Mouse (Mus musculus) spleen, adult 18-20 months (tissue): Measurements from ENCODE around the gene Zfp786.

Experiments
- DNase-seq, 2 experiments: peaks; one replicate each; pipeline ENCODE4 v3.0.0; 2022; ENCODE audit warnings: mixed read lengths in 2 of 2

Zfp786 gene

DNA sequence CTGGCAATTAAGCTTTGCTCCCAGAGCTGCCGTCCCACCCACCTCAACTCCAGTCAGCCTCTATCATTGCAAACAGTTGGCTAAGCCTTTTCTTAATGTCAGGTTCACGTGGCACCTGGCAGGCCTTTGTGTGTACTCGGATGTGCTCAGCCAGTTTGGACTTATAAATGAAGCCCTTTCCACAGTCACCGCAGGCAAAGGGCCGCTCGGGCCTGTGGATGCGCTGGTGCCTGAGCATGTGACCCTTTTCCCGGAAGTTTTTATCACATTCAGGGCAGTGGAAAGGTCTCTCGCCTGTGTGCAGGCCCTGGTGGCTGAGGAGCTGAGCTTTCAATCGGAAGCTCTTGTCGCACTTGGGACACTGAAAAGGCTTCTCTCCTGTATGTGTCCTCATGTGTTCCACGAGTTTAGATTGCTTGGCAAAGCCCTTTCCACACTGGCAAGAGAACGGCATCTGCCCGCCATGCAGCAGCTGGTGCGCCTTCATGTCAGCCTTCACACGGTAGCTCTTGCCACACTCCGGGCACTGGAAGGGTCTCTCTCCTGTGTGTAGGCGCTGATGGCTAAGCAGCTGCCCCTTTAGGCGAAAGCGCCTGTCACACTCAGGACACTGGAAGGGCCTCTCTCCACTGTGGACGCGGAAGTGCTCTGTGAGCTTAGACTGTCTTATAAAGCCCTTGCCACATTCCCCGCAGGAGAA, 10.9 kb downstream of the Zfp786 start:
- DNase-seq = no peak

GRCm38 (mm10) chr6:47818721-47819120, 11.9 kb downstream of the Zfp786 start:
- DNase-seq = no peak

DNA sequence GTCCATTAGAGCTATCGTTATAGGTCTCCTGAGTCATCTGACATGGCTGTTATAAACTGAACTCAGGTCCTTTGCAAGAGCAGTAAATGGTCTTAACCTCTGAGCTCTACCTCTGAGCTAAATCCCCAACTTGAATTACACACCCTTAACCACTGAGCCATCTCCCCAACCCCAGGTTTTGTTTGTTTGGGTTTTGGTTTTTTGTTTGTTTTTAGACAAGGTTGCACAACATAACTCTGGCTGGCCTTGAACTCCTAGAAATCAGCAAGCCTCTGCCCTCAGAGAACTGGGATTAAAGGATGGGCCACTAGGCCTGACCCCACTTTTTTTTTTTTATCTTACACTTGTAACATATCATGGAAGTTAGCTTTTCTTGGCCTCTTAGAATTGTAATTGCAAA, 14.5 kb downstream of the Zfp786 start:
- DNase-seq = no peak

- DNase-seq = peak; percentile 95 to 98
These were observed 17.3 kb downstream of the Zfp786 start, which contains the start of gene Pdia4 for GRCm38 (mm10) chr6:47813257-47813878. TSS of gene Pdia4 (minus strand) at chr6:47813430.

GRCm38 (mm10) chr6:47812271-47812915, 18.3 kb downstream of the Zfp786 start:
- no peak for DNase-seq

DNA sequence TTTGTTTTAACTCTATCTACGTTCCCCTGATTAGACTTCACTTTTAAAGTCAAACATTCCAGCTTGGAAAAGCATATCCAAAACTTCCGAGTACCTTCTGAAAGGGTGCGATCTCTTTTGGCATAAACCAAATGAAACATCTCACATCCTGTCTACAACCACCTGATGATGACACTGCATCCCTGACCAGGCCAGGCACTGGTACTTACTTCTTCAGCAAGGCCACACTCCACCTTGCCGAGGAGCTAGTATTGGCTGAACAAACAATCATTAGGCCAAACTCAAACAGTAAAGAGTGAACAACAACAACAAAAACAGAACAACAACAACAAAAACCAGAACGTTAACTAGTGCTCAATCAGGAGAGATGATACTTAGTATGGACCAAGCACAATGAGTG, 19.3 kb downstream of the Zfp786 start:
- no peak for DNase-seq

DNA sequence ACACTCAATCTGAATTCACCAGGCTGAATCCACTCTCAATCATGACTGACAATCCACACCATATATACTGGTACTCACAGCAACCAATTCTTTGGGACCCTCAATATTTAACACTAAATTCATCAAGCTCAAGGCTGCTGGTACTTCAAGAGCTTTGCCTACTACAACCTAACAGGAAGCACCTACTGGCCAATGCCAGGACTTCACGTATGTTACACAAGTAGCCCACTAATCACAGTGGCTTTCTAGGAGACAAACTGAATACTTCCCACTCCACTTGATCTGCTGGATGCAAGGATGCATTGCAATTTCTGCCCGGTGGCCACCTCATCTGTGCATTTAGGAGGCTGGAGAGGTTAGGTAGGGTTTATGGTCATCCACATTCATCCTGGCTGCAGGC, 20.5 kb downstream of the Zfp786 start:
- no peak for DNase-seq

DNA sequence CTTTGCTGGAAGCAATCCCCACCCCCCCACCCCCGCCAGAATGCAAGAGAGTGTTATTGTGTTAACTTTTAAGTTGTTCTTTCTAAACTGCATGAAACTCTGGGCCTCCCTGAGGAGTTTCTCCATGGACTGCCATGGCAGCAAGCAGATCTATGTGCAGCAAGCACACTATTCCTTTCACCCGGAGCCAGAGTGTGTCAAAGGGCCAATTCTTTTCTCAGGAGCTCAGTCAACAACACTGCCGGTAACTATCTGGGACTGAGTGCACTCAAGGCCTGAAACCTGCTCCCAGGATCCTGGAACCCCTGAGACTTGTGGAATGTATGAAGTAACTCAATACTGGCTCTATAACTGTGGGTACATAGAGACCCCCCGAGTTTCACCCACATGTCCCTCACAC, 21.6 kb downstream of the Zfp786 start:
- DNase-seq = no peak

- DNase-seq = no peak
These were observed 22.1 kb downstream of the Zfp786 start for GRCm38 (mm10) chr6:47808545-47808944.

- no peak for DNase-seq
These were observed 23.2 kb downstream of the Zfp786 start for GRCm38 (mm10) chr6:47807419-47807818.

DNA sequence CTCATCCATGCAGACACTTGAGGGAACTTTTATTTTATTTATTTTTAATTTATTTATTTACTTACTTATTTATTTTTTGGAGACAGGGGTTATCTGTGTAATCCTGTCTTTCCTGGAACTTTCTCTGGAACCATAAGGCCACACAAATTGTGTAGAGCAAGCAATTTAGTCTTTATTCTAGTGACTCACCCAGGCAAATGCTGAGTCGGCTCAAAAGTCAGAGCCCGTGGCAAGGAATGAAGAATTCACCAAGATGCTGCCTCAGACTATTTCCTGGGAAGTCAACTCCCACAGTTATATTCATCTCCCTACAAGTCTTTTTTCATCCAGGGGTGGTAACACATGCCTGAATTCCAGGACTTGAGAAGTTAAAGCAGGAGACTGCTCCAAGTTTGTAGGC, 25.1 kb downstream of the Zfp786 start:
- DNase-seq = no peak

DNA sequence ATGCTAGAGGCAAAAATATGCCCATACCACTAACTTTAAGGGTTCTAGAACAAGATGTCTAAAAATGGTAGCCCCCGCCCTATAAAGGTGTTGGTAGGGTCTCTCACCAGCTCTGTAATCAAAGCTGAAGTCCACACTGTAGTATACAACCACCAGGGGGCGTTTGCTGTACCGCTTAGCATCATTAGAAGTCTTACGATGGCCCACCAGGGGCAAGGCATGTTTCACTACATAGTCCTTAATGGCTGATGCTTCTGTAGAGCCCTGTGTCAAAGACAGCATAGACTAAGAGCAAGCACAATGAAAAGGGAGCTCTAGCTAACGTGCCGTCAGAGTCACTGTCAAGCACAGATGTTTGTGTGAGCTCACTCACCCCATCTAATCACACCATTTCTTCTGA, 31.6 kb downstream of the Zfp786 start:
- peak in 1 of 2 experiments; percentile 60 for DNase-seq

- no peak for DNase-seq
These were observed 36.4 kb downstream of the Zfp786 start for GRCm38 (mm10) chr6:47794106-47794830.

- no peak for DNase-seq
These were observed 37.4 kb downstream of the Zfp786 start for GRCm38 (mm10) chr6:47793284-47793683.

- DNase-seq = no peak
These were observed 38.1 kb downstream of the Zfp786 start for GRCm38 (mm10) chr6:47792533-47792932.

DNA sequence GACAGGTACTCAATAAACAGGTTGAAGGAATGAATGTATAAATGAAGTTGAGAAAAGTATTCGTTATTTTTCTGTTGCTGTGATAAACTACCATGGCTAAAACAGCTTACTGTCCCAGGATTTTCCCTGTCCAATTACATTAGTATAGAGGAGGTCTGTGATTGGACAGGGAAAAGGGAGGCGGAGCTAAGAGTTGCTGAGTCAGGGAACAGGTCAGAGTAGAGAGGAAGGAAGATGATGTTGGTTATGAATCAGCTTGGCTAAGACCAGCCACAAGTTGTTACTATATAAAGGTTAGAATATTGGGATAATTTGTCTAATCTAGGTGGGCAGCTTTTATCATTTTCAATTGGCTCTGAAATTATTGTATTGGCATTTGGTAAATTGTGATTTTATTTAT, 39.9 kb downstream of the Zfp786 start:
- DNase-seq = no peak

DNA sequence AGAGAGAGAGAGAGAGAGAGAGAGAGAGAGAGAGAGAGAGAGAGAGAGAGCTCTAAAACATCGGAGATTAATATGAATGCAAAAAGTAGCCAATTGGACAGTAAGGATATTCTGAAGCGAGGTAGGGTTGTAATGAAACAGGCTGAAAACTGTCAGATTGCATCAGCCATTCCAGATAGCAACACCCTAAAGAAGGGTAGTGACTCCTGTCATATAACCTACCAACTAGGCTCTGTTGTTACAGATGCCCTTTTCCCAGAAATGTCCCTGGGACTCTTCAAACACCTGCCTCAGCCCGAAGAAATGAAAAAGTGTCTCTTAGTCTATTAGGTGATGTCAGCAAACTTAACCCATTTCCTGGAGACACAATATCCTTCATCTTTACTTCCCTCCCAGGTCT, 41.8 kb downstream of the Zfp786 start:
- DNase-seq = no peak

- peak; percentile 57 to 68 for DNase-seq
These were observed 42.5 kb downstream of the Zfp786 start for GRCm38 (mm10) chr6:47787941-47788736.

DNA sequence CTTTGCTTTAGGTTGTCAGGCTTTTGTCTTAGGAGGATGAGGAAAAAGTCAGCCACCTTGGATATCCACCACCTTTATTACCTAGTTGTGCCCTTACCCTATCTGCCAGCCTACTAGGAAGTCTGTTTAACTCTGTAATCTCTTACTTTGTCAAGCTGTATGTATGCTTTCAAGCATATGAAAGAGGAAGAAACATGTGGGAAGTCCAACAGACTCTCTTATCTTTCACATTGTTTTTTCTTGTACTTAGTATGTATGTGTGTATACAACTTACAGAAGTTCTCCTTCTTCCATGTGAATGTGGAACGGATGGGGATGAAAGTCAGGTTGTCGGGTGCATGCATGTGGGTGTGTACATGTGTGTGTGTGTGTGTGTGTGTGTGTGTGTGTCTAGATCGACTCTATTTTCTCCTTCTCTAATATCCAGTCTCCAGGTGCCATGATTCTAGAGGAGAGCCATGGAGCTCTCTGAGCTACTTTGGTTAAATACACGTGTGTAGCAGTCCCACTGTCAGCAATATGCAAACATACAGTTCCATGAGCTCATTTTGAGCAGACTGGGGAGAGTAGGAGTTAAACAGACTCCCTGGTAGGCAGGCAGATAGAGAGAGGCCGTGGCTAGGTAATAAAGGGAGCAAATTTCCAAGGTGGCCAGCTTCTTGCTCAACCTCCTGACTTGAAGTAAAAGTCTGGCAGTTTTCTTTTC, 45.8 kb downstream of the Zfp786 start:
- DNase-seq = no peak

DNA sequence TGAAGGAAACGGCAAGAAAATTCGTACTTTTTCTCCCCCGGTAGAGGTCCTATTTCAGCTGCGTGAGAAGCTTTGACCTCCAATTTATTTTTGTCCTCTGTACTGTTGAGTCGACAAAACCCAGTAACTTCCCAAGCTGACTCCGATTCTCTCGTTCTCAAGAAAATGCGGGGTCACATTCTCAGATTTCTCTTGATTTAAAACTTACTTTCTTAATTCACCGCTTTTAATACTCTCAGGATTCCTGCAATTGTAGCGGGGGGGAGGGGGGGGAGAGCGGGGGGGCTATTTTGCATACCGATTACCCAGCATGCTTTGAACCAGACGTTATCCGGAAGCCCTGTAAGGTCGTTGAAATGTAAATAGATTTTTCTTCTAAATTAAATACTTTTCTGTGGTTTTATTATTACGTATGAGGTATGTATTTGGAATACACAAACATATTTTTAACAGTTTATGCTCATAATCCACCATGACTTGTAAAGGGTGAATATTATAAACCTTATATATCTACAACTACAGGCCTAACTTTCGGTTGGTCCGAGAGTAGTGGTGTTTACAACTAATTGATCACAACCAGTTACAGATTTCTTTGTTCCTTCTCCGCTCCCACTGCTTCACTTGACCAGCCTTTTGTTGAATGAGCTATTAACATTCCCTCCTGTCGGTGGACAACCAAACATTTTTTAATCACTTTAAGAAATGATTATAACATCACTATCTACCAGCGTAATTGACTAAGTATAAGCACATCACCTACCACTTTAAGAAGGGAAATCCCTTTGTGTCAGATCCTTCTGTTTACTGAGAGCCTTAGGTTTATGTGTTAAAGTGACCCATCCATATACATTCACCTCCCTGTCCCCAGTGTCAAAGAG, 49.3 kb downstream of the Zfp786 start:
- DNase-seq = peak in 1 of 2 experiments; percentile 34

- no peak for DNase-seq
These were observed 50.1 kb downstream of the Zfp786 start for GRCm38 (mm10) chr6:47780576-47781013.
